Mouse (Mus musculus) olfactory bulb, adult 2 months (tissue): ENCODE results near the gene Tent4a. TPM values are rescaled to one million over a fixed set of nuclear protein-coding genes. Genes with fewer than 3 reads are reported as not detected.
A peak's percentile ranks its signal among the peaks of the same experiment; 100 is the strongest.

Experiments used
- H3K27ac ChIP-seq: fragments of 200-500 bp; 2 replicates; pipeline ENCODE4 v1.5.1; 2012; ENCODE audit warnings: low read depth, low read length; ENCODE audit not compliant: insufficient read depth
- H3K4me1 ChIP-seq: fragments of 200-500 bp; 2 replicates; pipeline ENCODE4 v1.6.1; 2012; ENCODE audit warnings: low read length; ENCODE audit not compliant: control insufficient read depth, insufficient read depth
- H3K4me3 ChIP-seq: fragments of 200-500 bp; 2 replicates; pipeline ENCODE4 v1.5.1; 2012; ENCODE audit warnings: mild to moderate bottlenecking, low read depth, low read length, moderate library complexity; ENCODE audit not compliant: insufficient read depth
- CTCF ChIP-seq: fragments of 200-500 bp; IDR thresholded peaks from 2 replicates; pipeline ENCODE4 v1.5.1; 2012; ENCODE audit warnings: low read depth, mild to moderate bottlenecking, low read length, moderate library complexity; ENCODE audit not compliant: insufficient read depth
- POLR2A ChIP-seq: fragments of 200-500 bp; IDR thresholded peaks from 2 replicates; pipeline ENCODE4 v1.6.1; 2012; ENCODE audit warnings: mild to moderate bottlenecking, low read depth, low read length, moderate library complexity; ENCODE audit not compliant: insufficient read depth
- WGBS: fragments of 180-500 bp; shearing (Covaris S2); methylation state at CpG from one replicate; pipeline ENCODE4 v1.1.7; 2018; 5-methylcytosine and 5-hydroxymethylcytosine counted together
- polyA plus RNA-seq: library from polyadenylated mRNA; stranded (reverse); fragments of >200 nt; gene quantifications from 2 replicates; pipeline ENCODE4 v1.2.4, GENCODE M21; 2012; ENCODE audit warnings: low replicate concordance; ENCODE audit not compliant: missing spikeins, insufficient read depth, insufficient read length

The Tent4a gene
- polyA plus RNA-seq, 1 experiment = not detected

- WGBS = 81% methylated on average over 9 of the region's 9 CpGs
- TF ChIP-seq CTCF = no peak
- no peak for TF ChIP-seq POLR2A
- Histone ChIP-seq H3K4me3 (no peak overlapping the region), H3K27ac (no peak overlapping the region), H3K4me1 (peaks cover 12% of the 10 kb centered on the region)
Measured at GRCm38 (mm10) chr13:69489777-69490176, 44.6 kb downstream of the Tent4a start.

- H3K27ac ChIP-seq = no peak overlapping the region
- no peak overlapping the region for H3K4me3 ChIP-seq
- 54% methylated on average over 13 of the region's 13 CpGs for WGBS
- H3K4me1 ChIP-seq = peaks cover 12% of the 10 kb centered on the region
- no peak for TF ChIP-seq POLR2A
- no peak for TF ChIP-seq CTCF
Measured at GRCm38 (mm10) chr13:69488565-69489255, 45.7 kb downstream of the Tent4a start.

- WGBS = 2% methylated on average over 26 of the region's 26 CpGs
- TF ChIP-seq POLR2A = no peak
- no peak for TF ChIP-seq CTCF
- H3K4me1 ChIP-seq = peaks cover 14% of the 10 kb centered on the region
- peak overlapping the region; percentile 39 for H3K4me3 ChIP-seq
- H3K27ac ChIP-seq = no peak overlapping the region
Measured at GRCm38 (mm10) chr13:69487611-69488275, 46.7 kb downstream of the Tent4a start.

GRCm38 (mm10) chr13:69487108-69487507, 47.3 kb downstream of the Tent4a start:
- TF ChIP-seq CTCF (no peak), POLR2A (no peak)
- WGBS = 83% methylated on average over 7 of the region's 7 CpGs
- H3K27ac ChIP-seq = no peak overlapping the region
- H3K4me3 ChIP-seq = no peak overlapping the region
- H3K4me1 ChIP-seq = peaks cover 16% of the 10 kb centered on the region

DNA sequence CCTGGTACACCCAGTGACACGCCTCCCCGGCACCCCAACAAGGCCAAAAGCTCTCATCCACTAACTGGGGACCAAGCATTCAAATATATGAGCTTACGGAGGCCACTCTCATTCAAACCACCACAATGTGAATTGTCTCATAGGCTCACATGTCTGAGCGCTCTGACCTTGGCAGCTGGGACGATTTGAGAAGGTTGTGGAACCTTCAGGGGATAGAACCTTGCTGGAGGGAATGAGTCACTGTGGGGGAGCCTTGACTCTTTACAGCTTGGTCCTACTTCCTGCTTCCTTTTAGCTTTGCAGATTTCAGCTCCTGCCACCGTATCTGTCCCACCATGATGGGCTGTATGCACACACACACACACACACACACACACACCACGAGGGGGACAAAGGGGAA, 48.6 kb downstream of the Tent4a start:
- TF ChIP-seq POLR2A (no peak), CTCF (no peak)

GRCm38 (mm10) chr13:69485326-69485725, 49.1 kb downstream of the Tent4a start:
- WGBS = 13% methylated on average over 6 of the region's 6 CpGs

More for the DNA sequence above, 48.6 kb downstream of the Tent4a start:
- no peak overlapping the region for H3K4me3 ChIP-seq
- H3K4me1 ChIP-seq = peaks cover 27% of the 10 kb centered on the region
- WGBS = 54% methylated on average over 7 of the region's 7 CpGs
- H3K27ac ChIP-seq = no peak overlapping the region

GRCm38 (mm10) chr13:69482751-69483150, 51.7 kb downstream of the Tent4a start:
- Histone ChIP-seq H3K4me1 (peaks cover 25% of the 10 kb centered on the region), H3K4me3 (no peak overlapping the region), H3K27ac (peak overlapping the region; percentile 9; the same call in 1 of the 2 replicates)
- TF ChIP-seq CTCF = no peak
- TF ChIP-seq POLR2A = no peak
- WGBS = 41% methylated on average over 8 of the region's 8 CpGs

More at GRCm38 (mm10) chr13:69485326-69485725, 49.1 kb downstream of the Tent4a start:
- TF ChIP-seq CTCF (peak; percentile 51; the same call in 1 of the 2 replicates), POLR2A (no peak)
- Histone ChIP-seq H3K27ac (no peak overlapping the region), H3K4me1 (peaks cover 29% of the 10 kb centered on the region), H3K4me3 (no peak overlapping the region)

GRCm38 (mm10) chr13:69481634-69482505, 52.5 kb downstream of the Tent4a start:
- peak overlapping the region; percentile 9 for H3K4me3 ChIP-seq
- peak overlapping the region; percentile 90 for H3K27ac ChIP-seq
- WGBS = 3% methylated on average over 30 of the region's 30 CpGs
- TF ChIP-seq POLR2A = no peak
- no peak for TF ChIP-seq CTCF
- H3K4me1 ChIP-seq = peaks cover 21% of the 10 kb centered on the region
